Mouse (Mus musculus): Measurements from ENCODE around the gene Ptprd.

The Ptprd gene

DNA sequence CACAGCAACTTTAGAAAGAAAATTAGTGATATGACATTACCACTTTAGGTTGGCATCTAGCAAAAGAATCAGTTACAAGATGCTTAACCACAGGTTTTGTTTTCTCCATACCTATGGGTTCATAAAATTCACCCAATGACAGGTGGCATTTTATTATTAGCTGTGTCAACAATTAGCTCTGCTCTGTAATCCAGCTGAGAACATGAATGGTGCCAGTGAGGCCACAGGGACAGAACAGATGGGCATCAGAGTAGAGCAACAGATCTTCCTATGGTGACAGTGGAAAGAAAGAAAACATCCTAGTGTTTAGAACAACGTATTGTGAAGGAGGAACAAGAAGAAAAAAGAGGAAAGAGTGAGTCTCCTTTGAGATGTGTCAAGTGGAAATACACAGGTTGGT is 973.6 kb downstream of the Ptprd start:
- peak in 1 of 2 experiments; percentile 3 for DNase-seq

DNA sequence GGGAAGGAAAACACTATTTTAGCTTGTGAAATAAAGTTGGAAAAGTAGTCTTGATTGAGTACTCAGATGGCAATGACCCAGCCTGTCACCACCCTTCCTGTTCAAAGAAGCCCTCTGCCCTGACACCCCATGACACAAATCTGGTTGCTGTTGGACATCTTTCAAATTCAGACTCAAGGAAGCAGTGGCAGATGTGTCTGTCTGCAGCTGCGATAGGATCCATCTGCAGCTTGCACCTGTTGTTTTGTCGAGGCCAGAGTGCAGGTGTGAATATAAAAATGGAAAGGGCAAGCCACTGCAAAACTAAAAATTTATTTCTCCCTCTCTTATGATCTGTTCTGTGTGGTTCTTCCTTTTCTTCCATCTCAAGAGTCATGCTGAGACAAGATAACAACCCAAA is 978.5 kb downstream of the Ptprd start:
- DNase-seq: no peak

GRCm38 (mm10) chr4:77168866-77169265 is 1042.9 kb downstream of the Ptprd start:
- no peak for DNase-seq

DNA sequence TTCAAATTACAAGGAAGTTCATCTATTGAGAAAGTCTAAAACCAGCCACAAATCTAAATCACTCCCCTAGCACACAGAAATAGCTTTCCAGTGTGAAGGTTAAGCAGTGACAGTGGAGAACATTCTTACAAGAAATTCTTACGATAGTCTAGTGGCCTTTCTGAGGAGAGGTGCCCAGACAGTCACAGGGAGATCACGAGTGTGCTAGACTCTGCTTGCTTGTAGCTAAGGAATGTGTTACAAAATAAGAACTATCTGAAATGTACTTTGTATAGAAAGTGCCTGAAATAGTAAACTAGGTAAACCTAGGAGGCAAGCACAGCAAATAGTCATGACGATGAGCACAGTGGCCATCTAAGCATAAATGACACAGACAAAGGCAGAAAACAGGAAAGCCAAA is 1054.2 kb downstream of the Ptprd start:
- no peak for DNase-seq

DNA sequence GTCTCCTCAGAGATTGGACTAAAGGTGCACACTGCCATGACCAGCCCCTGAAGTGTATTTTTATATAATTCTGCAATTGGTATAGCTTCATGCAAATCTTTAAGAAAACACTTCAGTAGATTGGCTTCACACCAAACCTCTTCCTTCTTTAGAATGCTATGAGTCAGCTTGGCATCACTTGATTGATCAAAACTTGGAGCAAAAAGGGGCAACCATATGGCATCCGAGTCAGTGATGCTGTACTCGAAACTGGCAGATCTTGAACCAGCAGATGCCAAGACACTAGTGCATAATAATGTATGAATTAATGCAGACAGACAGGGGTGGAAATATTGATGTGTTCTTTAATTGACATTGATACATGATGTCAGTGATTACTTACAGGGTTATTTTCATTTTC is 1056.2 kb downstream of the Ptprd start:
- peak; percentile 42 to 48 for DNase-seq

GRCm38 (mm10) chr4:77155037-77155436 is 1056.7 kb downstream of the Ptprd start:
- DNase-seq: no peak

DNA sequence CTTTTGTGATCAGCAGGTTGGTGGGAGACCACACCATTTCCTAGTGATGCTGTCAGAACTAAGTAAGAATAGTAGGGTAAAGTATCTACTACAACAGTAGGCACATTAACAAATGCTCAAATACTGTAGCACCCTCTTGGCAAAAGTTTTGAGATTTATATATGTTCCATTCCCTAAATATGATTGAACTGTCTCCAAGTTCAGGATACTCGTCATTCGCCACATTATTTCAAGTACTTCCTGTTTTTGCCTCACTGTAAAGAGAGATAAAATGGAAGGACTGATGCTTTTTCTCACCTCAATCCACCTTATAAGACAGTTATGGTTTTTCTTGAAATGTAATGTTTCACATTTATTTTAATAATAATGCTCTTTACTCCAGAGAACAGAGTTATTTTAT is 1086.9 kb downstream of the Ptprd start:
- DNase-seq: no peak

DNA sequence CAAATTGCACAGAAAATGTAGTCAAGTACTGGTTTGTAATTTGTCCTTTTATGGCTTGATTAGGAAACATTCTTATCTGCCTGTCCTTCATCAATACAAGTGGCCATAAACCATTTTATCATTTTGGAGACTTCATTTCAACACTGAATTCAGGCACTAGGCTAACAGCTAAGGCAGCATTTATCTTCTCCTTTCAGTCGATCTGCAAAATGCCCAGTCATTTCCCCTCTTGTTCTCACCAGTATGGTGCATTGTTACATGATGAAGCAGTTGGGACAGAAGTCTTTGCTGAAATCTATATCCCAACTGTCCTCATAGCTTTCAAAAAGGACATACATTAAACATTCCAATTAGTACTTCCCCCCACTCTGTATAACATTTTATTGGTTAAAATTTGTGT is 1100.9 kb downstream of the Ptprd start:
- no peak for DNase-seq

DNA sequence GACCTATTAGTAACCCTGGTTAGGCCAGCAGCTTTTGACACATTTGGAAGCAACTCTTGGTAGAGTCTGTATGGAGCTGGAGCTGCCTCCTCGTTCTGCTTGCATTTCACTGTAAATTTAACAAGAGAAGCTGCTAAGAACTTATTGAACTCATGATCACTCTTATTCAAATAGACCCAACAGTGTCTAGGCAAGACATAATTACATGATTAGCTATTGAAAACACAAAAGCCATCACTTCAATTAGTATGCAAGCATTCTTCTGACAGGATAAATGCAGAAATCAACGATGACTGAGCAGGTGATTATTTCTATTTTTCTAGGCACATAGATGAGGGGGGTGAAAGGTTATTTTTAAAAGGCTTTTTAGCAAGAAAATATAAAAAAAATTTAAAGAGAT is 1104.5 kb downstream of the Ptprd start:
- no peak for DNase-seq

DNA sequence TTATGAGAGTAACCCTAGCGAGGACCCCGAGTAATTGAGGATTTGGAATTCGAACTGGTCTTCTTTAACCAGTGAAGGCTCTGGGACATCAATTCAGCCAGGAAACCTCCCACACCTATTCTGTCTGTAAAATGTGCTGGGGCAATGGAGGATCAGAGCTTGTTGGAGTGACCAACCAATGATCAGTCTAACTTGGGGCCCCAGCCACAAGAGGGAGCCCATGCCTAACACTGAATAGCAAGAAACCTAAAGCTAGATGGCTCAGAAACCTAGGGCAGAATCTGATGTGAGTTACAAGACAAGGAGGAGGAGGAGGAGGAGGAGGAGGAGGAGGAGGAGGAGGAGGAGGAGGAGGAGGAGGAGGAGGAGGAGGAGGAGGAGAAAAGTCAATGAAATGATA is 1128.6 kb downstream of the Ptprd start:
- DNase-seq: peak; percentile 19 to 42

DNA sequence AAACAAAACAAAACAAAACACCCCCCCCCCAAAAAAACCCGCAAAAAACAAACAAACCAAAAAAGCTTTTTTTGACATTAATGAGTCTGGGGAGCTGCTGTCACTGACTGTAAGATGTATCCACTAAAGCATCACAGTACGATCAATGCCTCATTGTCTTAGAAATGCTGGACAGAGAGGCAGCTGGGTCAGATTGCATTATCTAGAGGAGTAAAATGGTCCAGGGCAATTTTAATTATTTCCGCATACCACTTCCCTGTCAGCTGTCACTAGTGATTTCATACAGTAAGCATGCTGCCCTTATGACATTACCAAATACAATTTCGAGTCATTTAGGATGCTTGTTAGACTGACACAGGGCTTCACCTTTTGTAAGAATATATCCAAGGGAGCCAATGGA is 1134.2 kb downstream of the Ptprd start:
- no peak for DNase-seq

- DNase-seq: no peak
Measured at GRCm38 (mm10) chr4:77050536-77051207, 1161.1 kb downstream of the Ptprd start.

GRCm38 (mm10) chr4:77004483-77004882 is 1207.3 kb downstream of the Ptprd start:
- no peak for DNase-seq

DNA sequence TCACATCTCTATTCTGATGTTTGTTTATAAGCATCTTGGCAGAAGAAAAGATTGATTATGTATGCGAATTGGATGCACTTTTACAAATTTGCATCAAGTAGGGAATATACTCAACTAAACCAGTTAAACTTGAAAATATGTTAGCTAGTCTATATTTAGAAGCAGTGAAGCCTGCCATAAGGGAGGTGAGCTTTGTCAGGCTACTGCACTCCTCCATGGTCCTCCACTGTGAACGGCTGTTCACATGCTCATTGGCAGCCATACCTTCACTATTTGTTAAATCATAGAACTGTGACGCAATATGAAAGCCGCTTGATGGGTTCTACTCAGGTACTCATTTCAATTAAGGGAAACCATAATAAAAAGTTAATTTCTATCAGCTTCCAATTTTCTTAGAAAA is 1215.6 kb downstream of the Ptprd start:
- DNase-seq: no peak

GRCm38 (mm10) chr4:76989961-76990360 is 1221.8 kb downstream of the Ptprd start:
- DNase-seq: no peak

DNA sequence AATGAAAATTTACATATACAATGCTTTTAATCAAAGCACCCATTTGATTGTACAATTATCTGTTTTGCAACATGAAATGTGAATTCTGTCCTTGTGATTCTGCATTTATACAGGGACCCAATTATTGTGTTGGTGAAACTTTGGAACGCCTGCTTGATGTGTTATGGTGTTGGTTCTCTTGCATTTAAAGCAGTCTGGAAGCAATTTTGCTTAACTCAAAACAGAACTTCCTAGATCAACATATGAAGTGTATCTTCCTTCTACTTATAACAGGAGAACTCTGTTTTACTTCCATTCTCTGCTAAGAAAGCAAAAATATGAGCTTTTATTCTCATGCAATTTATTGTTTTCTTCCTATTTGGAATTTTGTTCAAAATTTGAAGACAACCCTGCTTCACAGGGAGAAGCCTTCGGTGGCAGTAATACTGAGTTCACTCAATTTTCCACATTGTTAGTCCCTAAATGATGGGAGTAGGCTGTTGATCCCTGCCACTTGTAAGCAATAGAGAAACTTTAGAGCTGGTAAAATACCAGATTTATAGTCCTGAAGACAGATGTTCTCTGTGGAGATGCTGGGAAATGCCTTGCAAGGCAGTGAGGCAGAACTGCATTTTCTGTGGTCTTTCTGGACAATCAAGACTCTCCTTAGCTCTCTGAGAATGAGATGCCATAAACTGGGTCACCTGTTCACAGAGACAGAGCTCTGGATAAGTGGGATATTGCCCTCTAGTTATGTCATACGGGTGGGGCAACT is 1234.5 kb downstream of the Ptprd start:
- DNase-seq: no peak

GRCm38 (mm10) chr4:76948251-76948650 is 1263.5 kb downstream of the Ptprd start:
- peak; percentile 27 to 31 for DNase-seq

- DNase-seq: no peak
Measured at GRCm38 (mm10) chr4:76941382-76942360, 1270.1 kb downstream of the Ptprd start.

DNA sequence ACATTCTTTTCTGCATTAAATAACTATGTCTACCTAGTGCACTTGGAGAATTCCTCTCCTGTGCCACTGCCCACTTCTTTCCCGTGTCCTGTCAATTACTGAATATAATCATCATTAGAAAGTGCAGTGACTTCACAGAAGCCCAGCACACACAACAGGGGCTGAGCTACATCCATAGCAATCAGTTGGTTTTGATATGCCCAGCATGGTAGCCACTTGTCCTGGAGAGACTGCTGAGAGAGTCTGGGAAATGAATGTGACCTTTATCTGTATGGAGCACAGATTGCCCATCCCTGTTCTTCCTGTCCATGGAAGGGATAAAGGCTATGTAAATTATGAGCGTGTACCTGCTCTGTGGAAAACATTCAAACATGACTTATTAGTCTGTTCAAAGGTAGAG is 1280.2 kb downstream of the Ptprd start:
- DNase-seq: no peak

DNA sequence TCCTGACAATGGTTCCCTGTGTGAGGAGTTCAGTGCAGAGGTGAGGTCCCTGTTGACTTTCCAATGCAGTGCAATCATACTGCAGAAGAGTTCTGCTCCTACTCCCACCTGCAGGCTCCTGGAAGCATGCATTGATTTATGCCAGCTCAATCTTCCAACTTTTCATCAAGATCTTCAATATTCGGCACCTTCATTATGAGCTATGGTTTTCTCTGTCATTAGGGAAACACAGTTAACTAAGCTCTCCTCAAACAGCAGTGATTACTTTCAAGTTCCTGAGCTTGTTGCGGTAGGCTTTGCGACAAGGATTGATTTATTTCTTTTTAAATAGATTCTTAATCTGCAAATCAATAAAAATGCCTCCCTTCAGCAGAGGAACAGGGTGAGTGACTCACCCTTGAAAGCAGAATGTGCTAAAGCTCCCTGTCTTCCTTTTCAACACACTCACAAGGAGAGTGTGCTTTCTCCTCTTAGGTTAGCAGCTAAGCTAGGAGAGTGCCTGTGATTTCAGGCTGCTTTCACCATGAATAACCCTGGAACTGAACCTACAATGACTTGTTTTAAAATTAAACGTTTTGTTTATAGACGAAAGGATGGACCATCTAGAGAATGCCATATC is 1298.1 kb downstream of the Ptprd start:
- no peak for DNase-seq

DNA sequence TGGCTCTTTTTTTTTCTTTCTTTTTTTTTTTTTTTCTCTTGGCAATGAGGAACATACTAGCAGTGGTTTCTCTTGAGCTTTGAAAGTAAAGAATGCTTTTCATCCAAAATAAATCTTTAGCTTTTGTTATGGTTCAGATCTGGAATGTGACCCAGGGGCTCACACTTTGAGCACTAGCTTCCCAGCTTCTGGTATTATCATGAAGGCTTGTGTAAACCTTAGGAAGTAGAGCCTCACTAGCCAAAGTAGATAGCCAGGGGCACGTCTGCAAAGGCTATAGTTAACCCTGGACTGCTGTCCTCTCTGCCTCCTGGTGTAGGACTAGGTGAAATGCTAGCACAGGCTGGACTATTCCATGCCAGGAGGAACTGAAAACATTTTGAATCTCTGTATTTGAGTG is 1310.1 kb downstream of the Ptprd start:
- DNase-seq: no peak

- no peak for DNase-seq
Measured at GRCm38 (mm10) chr4:76889669-76890068, 1322.1 kb downstream of the Ptprd start.

GRCm38 (mm10) chr4:76881610-76882009 is 1330.2 kb downstream of the Ptprd start:
- no peak for DNase-seq

Data from cerebellum, adult 18-20 months (tissue).